Mouse (Mus musculus): ENCODE data around the gene Asic4.

DNA sequence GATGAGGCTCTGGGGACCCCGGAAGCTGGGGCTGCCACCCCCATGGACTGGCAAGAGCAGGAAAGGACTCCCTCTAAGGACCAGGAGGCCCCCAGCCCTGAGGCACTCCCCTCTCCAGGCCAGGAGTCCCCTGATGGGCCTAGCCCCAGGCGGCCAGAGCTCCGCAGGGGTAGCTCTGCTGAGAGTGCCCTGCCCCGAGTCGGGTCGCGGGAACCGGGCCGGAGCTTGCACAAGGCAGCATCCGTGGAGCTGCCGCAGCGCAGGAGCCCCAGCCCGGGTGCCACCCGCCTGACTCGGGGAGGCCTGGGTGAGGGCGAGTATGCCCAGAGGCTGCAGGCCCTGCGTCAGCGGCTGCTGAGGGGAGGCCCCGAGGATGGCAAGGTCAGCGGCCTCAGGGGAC, 28.4 kb upstream of the Asic4 start:
- no peak for TF ChIP-seq TCF12 (IDR thresholded peaks at IDR 0.05; ENCODE audit: insufficient read depth, poor library complexity, severe bottlenecking)
- TF ChIP-seq MAX (IDR thresholded peaks at IDR 0.05; ENCODE audit: low read depth) = no peak
- TF ChIP-seq USF1 (IDR thresholded peaks at IDR 0.05; ENCODE audit: low read depth) = no peak
- no peak for TF ChIP-seq POLR2A (IDR thresholded peaks at IDR 0.05; ENCODE audit: insufficient read length, low read depth)
- TF ChIP-seq E2F4 (IDR thresholded peaks at IDR 0.05; ENCODE audit: insufficient read depth) = no peak
